Mouse (Mus musculus) erythroblast, embryonic 14.5 days (primary cell): ENCODE data around the gene Slc30a2. TPM values are rescaled to one million over a fixed set of nuclear protein-coding genes. Genes with fewer than 3 reads are reported as not detected.
"Not testable (repeated sequence)": the region's sequence is repeated elsewhere in the genome, so short reads cannot be mapped to it uniquely, and the experiment has no call there.

Experiments
- H3K27me3 ChIP-seq: 2 replicates; pipeline ENCODE4 v1.6.1; 2012; ENCODE audit warnings: inconsistent platforms; ENCODE audit not compliant: control insufficient read depth
- H3K36me3 ChIP-seq: 2 replicates; pipeline ENCODE4 v1.6.1; 2012; ENCODE audit warnings: mild to moderate bottlenecking, inconsistent platforms; ENCODE audit not compliant: control insufficient read depth
- H3K4me1 ChIP-seq: 2 replicates; pipeline ENCODE4 v1.6.1; 2012; ENCODE audit warnings: inconsistent platforms; ENCODE audit not compliant: control insufficient read depth
- H3K4me3 ChIP-seq: replicated peaks from 2 replicates; pipeline ENCODE3; 2012; ENCODE audit warnings: moderate library complexity, mild to moderate bottlenecking, inconsistent platforms
- H3K9me3 ChIP-seq: 2 replicates; pipeline ENCODE4 v1.6.1; 2012; ENCODE audit warnings: low read length, inconsistent platforms, mixed read lengths; ENCODE audit not compliant: control insufficient read depth
- GATA1 ChIP-seq: IDR thresholded peaks from 2 replicates; pipeline ENCODE4 v1.6.1; 2012; ENCODE audit warnings: low read length, inconsistent platforms, mixed read lengths
- TAL1 ChIP-seq: IDR thresholded peaks from 3 replicates; pipeline ENCODE4 v1.6.1; 2012; ENCODE audit warnings: low read length, inconsistent platforms, mixed read lengths
- polyA plus RNA-seq: library from polyadenylated mRNA; stranded (reverse); fragments of >175 nt; gene quantifications from 2 replicates; pipeline ENCODE4 v1.2.3, GENCODE M21; 2012

The Slc30a2 gene
- polyA plus RNA-seq, 1 experiment = not detected

DNA sequence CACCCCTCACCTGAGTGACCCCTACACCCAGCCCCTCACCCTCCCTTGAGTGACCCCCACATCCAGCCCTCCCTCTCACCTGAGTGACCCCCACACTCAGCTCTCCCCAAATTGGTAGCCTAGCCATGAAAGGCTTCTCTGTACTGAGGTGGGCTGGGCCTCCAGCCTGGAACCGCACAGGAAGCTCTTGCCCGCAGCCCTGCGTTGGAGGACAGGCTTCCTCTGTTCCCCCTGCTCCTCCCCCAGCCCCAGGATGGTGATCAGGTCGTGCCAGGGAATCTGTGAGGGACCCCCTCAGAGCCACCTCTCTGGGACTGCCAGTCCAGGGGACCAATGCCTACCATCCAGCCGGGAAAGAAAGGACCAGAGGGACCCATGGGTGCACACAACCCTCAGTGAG lies 22.3 kb downstream of the Slc30a2 start:
- no peaks in the 10 kb centered on the region for H3K4me1 ChIP-seq
- H3K9me3 ChIP-seq = no peaks in the 10 kb centered on the region
- TF ChIP-seq TAL1 (no peak), GATA1 (no peak)
- H3K4me3 ChIP-seq = no peak overlapping the region
- no peaks in the 10 kb centered on the region for H3K36me3 ChIP-seq
- H3K27me3 ChIP-seq = peaks cover 13% of the 10 kb centered on the region

DNA sequence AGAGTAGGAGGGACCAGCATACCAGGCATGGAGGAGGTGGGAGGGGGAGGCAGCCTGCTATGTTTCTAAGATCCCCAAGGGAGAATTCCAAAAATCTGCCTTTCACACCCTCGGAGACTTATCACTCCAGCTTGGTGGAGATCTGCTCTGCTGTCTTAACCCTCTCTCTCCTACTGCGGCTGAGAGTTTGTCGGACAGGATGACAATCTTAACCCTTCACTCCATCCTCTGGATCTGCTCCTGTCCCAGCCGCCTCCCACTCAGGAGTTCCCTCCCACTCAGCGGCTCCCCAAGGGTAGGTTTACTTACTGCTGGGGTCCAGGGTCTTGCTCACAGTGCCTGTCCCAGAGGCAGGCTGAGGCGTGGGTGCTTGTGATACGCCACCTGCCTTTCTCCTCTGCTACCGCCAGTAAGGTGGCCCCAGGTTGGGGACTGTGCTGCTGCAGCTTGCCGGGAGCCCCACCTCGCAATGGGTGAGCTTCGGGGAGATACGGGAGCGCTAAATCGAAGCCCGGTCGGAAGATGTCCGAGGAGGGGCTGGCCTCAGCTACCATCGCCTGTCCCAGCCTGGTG lies 27.8 kb downstream of the Slc30a2 start:
- Histone ChIP-seq H3K36me3 (no peaks in the 10 kb centered on the region), H3K4me3 (no peak overlapping the region), H3K4me1 (peaks cover 8% of the 10 kb centered on the region), H3K27me3 (peaks cover 44% of the 10 kb centered on the region), H3K9me3 (no peaks in the 10 kb centered on the region)
- no peak for TF ChIP-seq TAL1
- no peak for TF ChIP-seq GATA1

DNA sequence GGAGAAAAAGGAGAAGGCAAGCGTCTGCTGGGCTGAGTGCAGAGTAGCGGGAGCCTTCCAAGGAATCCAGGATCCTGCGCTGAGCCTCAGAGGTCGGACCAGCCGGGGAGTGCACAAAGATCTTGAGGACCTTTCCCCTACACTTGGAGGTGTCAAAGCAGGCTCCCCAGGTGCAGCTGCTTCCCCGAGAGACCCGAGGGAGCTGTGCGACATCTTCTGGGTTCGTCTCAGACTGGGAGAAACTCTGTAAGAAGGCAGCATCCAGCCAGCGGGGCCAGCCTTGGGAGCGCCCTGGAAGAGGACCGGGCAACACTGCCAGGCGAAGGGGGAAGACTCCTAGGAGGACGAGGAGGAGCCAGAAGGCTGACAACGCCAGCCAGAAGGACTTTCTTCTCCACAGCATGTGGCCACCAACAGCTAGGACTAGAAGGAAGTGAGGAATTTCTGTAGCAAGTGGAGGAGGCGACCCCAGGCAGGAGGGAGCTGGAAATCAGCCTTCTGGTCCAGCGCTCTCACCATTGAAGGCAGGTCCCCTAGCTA lies 28.4 kb downstream of the Slc30a2 start:
- Histone ChIP-seq H3K36me3 (no peaks in the 10 kb centered on the region), H3K27me3 (peaks cover 44% of the 10 kb centered on the region), H3K9me3 (no peaks in the 10 kb centered on the region), H3K4me1 (peaks cover 8% of the 10 kb centered on the region), H3K4me3 (no peak overlapping the region)
- TF ChIP-seq GATA1 = no peak
- TF ChIP-seq TAL1 = no peak

DNA sequence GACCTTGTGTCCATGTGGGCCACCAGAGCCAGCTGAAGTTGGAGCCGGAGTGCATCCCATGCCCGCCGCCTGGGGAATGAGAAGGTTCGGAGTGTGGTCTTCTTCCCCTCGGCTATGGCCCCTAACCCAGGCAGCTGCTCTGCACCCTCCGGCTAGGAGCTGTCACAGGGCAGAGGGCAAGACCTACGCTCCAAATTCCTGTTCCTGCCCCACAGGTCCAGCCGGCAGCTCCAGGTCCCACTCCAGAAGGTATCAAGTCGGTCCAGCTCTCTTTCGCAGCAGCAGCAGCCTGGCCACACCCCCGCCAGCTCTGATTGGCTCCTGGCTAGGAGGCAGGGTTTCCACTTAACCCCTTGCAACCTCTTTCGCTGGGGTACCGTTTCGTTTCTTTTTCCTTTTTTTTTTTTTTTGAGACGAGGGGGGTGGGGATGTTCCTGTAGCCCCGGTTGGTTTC lies 29.3 kb downstream of the Slc30a2 start:
- Histone ChIP-seq H3K4me1 (peaks cover 8% of the 10 kb centered on the region), H3K9me3 (no peaks in the 10 kb centered on the region), H3K36me3 (no peaks in the 10 kb centered on the region), H3K27me3 (peaks cover 44% of the 10 kb centered on the region), H3K4me3 (peak overlapping the region; percentile 29)
- TF ChIP-seq GATA1 (no peak), TAL1 (no peak)

DNA sequence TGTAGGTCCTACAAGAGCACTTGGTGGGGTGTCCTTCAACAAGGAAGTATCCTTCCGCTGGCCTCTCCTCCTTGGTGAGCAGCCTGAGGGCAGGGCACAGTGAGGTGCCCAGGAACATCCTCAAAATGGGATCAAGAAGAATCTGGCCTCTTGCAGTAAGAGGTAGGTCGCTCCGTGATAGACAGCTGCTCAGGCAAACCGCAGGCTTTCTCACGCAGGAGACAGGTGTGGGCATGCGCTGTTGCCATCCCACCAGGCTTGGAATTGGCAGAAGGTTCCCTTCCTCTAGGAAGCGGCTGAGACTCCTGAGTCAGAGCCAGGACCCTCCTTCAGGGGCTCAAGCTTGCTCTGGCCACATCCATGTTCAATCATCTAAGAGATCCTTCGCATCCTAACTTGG lies 30.3 kb downstream of the Slc30a2 start:
- no peaks in the 10 kb centered on the region for H3K9me3 ChIP-seq
- peaks cover 8% of the 10 kb centered on the region for H3K4me1 ChIP-seq
- TF ChIP-seq TAL1 (no peak), GATA1 (no peak)
- H3K36me3 ChIP-seq = no peaks in the 10 kb centered on the region
- H3K4me3 ChIP-seq = no peak overlapping the region
- peaks cover 44% of the 10 kb centered on the region for H3K27me3 ChIP-seq

DNA sequence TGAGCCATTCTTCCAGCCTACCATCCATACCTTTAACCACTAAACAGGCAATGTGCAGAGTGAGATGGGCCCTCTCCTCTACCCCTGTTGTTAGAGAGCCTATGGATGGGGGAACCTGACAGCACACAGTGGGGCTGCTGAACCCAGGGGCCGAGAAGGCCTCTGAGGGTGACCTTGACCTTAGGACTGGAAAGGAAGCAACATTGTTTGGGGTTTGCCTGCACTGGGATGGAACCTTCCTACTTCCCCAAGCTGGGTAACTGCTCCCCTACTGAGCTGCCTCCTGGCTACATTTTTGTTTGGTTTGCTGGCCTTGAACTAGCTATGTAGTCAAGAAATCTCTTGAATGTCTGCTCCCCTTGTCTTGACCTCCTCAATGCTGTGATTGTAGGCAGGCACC lies 31.3 kb downstream of the Slc30a2 start:
- Histone ChIP-seq H3K9me3 (no peaks in the 10 kb centered on the region), H3K4me1 (peaks cover 8% of the 10 kb centered on the region), H3K36me3 (no peaks in the 10 kb centered on the region), H3K27me3 (peaks cover 41% of the 10 kb centered on the region), H3K4me3 (no peak overlapping the region)
- TF ChIP-seq TAL1 = no peak
- no peak for TF ChIP-seq GATA1

DNA sequence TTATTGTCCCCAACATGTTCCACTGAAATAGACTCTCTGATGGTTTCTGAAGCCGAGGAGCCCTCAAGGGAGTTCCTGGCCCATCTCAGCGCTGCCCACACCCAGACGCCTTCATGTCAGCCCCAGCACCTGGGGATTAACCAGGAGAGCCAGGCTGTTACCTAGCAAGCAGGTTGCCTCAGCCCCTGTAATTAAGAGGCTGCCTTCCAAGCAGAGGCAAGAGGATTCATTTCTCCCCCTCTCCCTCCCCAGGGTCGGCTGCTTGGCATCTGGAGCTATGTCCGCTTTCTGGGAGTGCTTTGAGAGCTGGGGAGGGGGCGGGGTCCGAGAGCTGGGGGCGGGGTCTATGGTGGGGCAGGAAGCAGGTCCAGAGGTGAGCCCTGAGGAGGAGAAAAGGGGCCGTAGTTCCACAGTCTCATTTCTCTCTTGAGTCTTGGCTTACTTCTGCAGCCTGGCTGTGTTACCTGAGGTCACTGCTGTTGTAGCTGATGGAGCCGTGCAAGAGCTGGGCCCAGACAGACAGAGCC lies 35.2 kb downstream of the Slc30a2 start:
- Histone ChIP-seq H3K27me3 (peaks cover 4% of the 10 kb centered on the region), H3K36me3 (no peaks in the 10 kb centered on the region), H3K9me3 (no peaks in the 10 kb centered on the region), H3K4me3 (no peak overlapping the region), H3K4me1 (no peaks in the 10 kb centered on the region)
- TF ChIP-seq GATA1 (no peak), TAL1 (no peak)

DNA sequence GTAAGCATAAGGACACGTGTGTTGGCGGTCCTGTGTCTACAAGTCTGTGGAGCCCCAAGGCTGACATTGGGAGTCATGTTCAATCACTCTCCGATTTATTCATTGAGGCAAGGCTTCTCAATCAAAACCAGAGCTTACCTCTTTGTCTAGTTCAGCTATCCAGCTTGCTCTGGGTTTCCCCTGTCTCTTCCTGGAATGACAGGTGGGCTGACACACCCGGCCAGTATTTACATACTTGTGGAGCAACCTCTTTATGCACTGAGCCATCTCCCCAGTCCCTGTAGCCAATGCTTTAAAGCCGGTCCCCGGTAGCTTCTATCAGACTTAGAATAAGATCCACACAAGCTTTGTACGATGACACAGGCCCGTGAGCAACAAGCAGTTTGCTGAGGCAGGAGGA lies 36.5 kb downstream of the Slc30a2 start:
- H3K27me3 ChIP-seq = no peaks in the 10 kb centered on the region
- no peak for TF ChIP-seq TAL1
- TF ChIP-seq GATA1 = no peak

DNA sequence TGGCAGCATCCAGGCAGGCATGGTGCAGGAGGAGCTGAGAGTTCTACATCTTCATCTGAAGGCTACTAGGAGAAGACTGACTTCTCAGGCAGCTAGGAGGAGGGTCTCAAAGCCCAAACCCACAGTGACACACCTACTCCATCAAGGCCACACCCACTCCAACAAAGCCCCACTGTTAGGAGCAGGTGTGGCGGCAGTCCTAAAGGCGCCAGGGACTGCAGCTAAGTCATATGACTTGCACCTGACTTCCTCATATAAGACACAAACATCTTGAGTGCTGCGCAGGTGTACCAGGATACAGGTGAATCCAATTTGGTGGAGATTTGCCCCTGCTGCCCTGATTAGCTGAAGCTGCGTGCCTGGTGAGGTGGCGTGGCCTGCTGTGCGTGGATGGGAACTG lies 40.8 kb downstream of the Slc30a2 start, which contains the start of gene Extl1:
Gene Extl1, minus strand, starts transcription at position 101 of the 400 bp plus-strand sequence.
- not testable (repeated sequence) for H3K27me3 ChIP-seq, H3K4me3 ChIP-seq, H3K4me1 ChIP-seq, H3K36me3 ChIP-seq, H3K9me3 ChIP-seq

More for the DNA sequence above, 36.5 kb downstream of the Slc30a2 start:
- H3K4me1 ChIP-seq = no peaks in the 10 kb centered on the region
- H3K36me3 ChIP-seq = no peaks in the 10 kb centered on the region
- H3K4me3 ChIP-seq = no peak overlapping the region
- no peaks in the 10 kb centered on the region for H3K9me3 ChIP-seq
